Mouse (Mus musculus): ENCODE measurements around the gene Fam43b. TPM values are rescaled to one million over a fixed set of nuclear protein-coding genes. Genes with fewer than 3 reads are reported as not detected.
A peak's percentile ranks its signal among the peaks of the same experiment; 100 is the strongest.

The Fam43b gene
- total RNA-seq, 1 experiment: 0.89 TPM

DNA sequence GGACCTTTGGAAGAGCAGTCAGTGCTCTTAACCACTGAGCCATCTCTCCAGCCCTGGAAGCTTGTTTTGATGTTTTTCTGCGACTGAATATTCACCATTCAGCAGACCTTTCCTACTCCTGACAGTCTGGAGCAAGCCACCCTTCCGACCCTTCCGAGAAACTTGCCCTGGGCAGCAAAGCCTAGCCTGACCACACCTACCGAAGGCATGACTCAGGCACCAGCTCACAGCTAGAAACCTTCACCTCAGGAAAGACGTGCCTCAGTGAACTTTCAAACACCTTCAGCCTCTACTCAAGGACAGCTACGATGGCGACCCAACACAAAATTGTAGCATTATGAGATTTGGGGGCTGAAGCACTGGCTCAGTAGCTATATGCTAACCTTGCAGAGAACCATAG, 33.4 kb downstream of the Fam43b start:
- DNase-seq (ENCODE audit: low read depth, low spot score): no peak
- in situ Hi-C loops (cut with MboI; ENCODE audit: low sequenced_read_pairs in 2 of 2, unreplicated experiment in 2 of 2): no loop called here
- Histone ChIP-seq H3K4me3 (ENCODE audit: insufficient read depth in 1 of 2, low read depth in 1 of 2, low read length in 2 of 2, poor library complexity in 1 of 2, severe bottlenecking in 1 of 2) (no peak overlapping the region), H3K9me3 (ENCODE audit: control insufficient read depth, insufficient read depth, low read depth, low read length) (no peaks in the 10 kb centered on the region), H3K4me1 (ENCODE audit: control insufficient read depth in 2 of 2, insufficient read depth in 2 of 2, low read length in 2 of 2, poor library complexity in 1 of 2) (peaks cover 0 to 15% of the 10 kb centered on the region in 2 experiments; a peak in 2 of 4 replicates), H3K9ac (ENCODE audit: insufficient read depth, low read depth, low read length, poor library complexity, severe bottlenecking) (no peak overlapping the region), H3K36me3 (ENCODE audit: control insufficient read depth, insufficient read depth, low read length, poor library complexity, severe bottlenecking) (no peaks in the 10 kb centered on the region), H3K27ac (ENCODE audit: insufficient read depth, low read depth, low read length, poor library complexity, severe bottlenecking) (no peak overlapping the region)
- TF ChIP-seq ZC3H11A (IDR thresholded peaks at IDR 0.05; ENCODE audit: borderline replicate concordance, low read depth, low read length): no peak
- no peak for TF ChIP-seq ZNF384 (IDR thresholded peaks at IDR 0.05; ENCODE audit: low read depth, low read length)
- no peak for TF ChIP-seq MAFK (IDR thresholded peaks at IDR 0.05; ENCODE audit: insufficient read depth, low read depth, low read length)
- TF ChIP-seq HCFC1 (IDR thresholded peaks at IDR 0.05; ENCODE audit: borderline replicate concordance, insufficient read depth, low read length): no peak
- no peak for TF ChIP-seq CHD2 (IDR thresholded peaks at IDR 0.05; ENCODE audit: low read depth, low read length)

DNA sequence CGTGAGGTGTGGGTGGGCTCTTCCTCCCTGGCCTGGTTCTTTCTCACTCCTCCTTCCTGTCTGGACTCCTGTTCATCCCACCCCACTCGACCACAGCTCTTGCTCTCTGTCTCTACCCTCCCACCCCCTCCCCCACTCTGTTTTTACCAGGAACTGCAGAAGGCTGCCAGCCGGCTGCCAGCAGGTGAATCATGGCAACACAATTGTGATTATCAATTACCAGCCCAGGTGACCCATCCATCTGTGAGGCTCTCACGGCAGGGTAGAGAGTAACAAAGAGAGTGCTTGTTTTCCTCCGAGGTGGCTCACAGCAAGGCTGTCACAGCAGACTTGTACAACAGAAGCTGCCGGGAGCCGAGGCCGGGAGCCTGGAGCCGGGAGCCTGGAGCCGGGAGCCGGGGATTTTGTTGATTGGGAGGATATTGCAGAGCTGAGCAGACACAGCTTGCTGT, 34.9 kb downstream of the Fam43b start:
- Histone ChIP-seq H3K27ac (ENCODE audit: insufficient read depth, low read depth, low read length, poor library complexity, severe bottlenecking) (peak overlapping the region; percentile 42), H3K4me3 (ENCODE audit: insufficient read depth in 1 of 2, low read depth in 1 of 2, low read length in 2 of 2, poor library complexity in 1 of 2, severe bottlenecking in 1 of 2) (peak overlapping the region; percentile 11 to 21; a peak in 2 of 4 replicates), H3K9me3 (ENCODE audit: control insufficient read depth, insufficient read depth, low read depth, low read length) (no peaks in the 10 kb centered on the region), H3K4me1 (ENCODE audit: control insufficient read depth in 2 of 2, insufficient read depth in 2 of 2, low read length in 2 of 2, poor library complexity in 1 of 2) (peaks cover 0 to 15% of the 10 kb centered on the region in 2 experiments; a peak in 2 of 4 replicates), H3K9ac (ENCODE audit: insufficient read depth, low read depth, low read length, poor library complexity, severe bottlenecking) (peak overlapping the region; percentile 18; the same call in 1 of the 2 replicates), H3K36me3 (ENCODE audit: control insufficient read depth, insufficient read depth, low read length, poor library complexity, severe bottlenecking) (no peaks in the 10 kb centered on the region)
- TF ChIP-seq HCFC1 (IDR thresholded peaks at IDR 0.05; ENCODE audit: borderline replicate concordance, insufficient read depth, low read length): no peak
- no peak for TF ChIP-seq CHD2 (IDR thresholded peaks at IDR 0.05; ENCODE audit: low read depth, low read length)
- no peak for TF ChIP-seq MAFK (IDR thresholded peaks at IDR 0.05; ENCODE audit: insufficient read depth, low read depth, low read length)
- TF ChIP-seq ZC3H11A (IDR thresholded peaks at IDR 0.05; ENCODE audit: borderline replicate concordance, low read depth, low read length): no peak
- no peak for TF ChIP-seq ZNF384 (IDR thresholded peaks at IDR 0.05; ENCODE audit: low read depth, low read length)
- in situ Hi-C loops (cut with MboI; ENCODE audit: low sequenced_read_pairs in 2 of 2, unreplicated experiment in 2 of 2): no loop called here
- DNase-seq (ENCODE audit: low read depth, low spot score): no peak

DNA sequence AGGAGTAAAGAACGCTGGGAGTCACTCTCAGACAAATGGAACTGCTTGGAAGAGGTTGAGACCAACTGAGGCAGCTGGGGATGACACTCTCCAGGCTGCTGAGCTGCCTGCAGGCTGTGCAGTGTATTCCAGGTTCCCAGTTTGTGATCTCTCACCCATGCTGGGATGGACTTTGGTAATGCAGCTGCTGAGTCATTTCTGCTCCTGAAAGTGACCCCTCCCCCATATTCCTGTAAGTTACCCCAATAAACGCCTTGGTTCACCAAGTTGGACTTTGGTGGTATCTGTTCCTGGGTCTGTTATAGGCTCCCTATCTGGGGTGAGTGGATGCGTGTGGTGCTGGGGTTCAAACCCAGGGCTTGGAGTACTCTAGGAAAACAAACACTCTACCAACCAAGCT, 38.2 kb downstream of the Fam43b start:
- DNase-seq (ENCODE audit: low read depth, low spot score): no peak
- Histone ChIP-seq H3K9ac (ENCODE audit: insufficient read depth, low read depth, low read length, poor library complexity, severe bottlenecking) (no peak overlapping the region), H3K36me3 (ENCODE audit: control insufficient read depth, insufficient read depth, low read length, poor library complexity, severe bottlenecking) (no peaks in the 10 kb centered on the region), H3K9me3 (ENCODE audit: control insufficient read depth, insufficient read depth, low read depth, low read length) (no peaks in the 10 kb centered on the region), H3K4me3 (ENCODE audit: insufficient read depth in 1 of 2, low read depth in 1 of 2, low read length in 2 of 2, poor library complexity in 1 of 2, severe bottlenecking in 1 of 2) (no peak overlapping the region), H3K27ac (ENCODE audit: insufficient read depth, low read depth, low read length, poor library complexity, severe bottlenecking) (no peak overlapping the region), H3K4me1 (ENCODE audit: control insufficient read depth in 2 of 2, insufficient read depth in 2 of 2, low read length in 2 of 2, poor library complexity in 1 of 2) (peaks cover 0 to 11% of the 10 kb centered on the region in 2 experiments; a peak in 2 of 4 replicates)
- in situ Hi-C loops (cut with MboI; ENCODE audit: low sequenced_read_pairs in 2 of 2, unreplicated experiment in 2 of 2): no loop called here
- no peak for TF ChIP-seq CHD2 (IDR thresholded peaks at IDR 0.05; ENCODE audit: low read depth, low read length)
- no peak for TF ChIP-seq ZNF384 (IDR thresholded peaks at IDR 0.05; ENCODE audit: low read depth, low read length)
- no peak for TF ChIP-seq ZC3H11A (IDR thresholded peaks at IDR 0.05; ENCODE audit: borderline replicate concordance, low read depth, low read length)
- no peak for TF ChIP-seq MAFK (IDR thresholded peaks at IDR 0.05; ENCODE audit: insufficient read depth, low read depth, low read length)
- no peak for TF ChIP-seq HCFC1 (IDR thresholded peaks at IDR 0.05; ENCODE audit: borderline replicate concordance, insufficient read depth, low read length)

DNA sequence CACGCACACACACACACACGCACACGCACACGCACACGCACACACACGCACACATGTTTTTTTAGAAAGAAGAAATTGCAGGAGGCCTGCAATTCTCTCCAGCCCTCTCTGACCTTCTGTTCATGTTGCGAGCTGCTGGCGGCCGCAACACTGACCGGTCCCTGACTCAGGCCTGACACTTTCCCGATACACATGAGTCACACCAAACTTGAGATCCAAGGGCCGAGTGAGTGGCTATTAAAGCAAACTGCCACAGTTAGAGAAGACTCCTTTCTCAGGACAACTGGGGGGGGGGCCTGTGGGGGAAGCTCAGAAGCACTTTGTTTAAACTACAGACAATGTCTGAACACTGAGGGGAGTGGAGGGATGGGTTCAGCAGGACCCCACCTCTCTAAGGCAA, 39.8 kb downstream of the Fam43b start:
- TF ChIP-seq HCFC1 (IDR thresholded peaks at IDR 0.05; ENCODE audit: borderline replicate concordance, insufficient read depth, low read length): no peak
- no peak for TF ChIP-seq MAFK (IDR thresholded peaks at IDR 0.05; ENCODE audit: insufficient read depth, low read depth, low read length)
- TF ChIP-seq ZC3H11A (IDR thresholded peaks at IDR 0.05; ENCODE audit: borderline replicate concordance, low read depth, low read length): no peak
- no peak for TF ChIP-seq ZNF384 (IDR thresholded peaks at IDR 0.05; ENCODE audit: low read depth, low read length)
- TF ChIP-seq CHD2 (IDR thresholded peaks at IDR 0.05; ENCODE audit: low read depth, low read length): no peak

More for the DNA sequence above, 39.8 kb downstream of the Fam43b start:
- Histone ChIP-seq H3K4me1 (ENCODE audit: control insufficient read depth in 2 of 2, insufficient read depth in 2 of 2, low read length in 2 of 2, poor library complexity in 1 of 2) (peaks cover 0 to 5% of the 10 kb centered on the region in 2 experiments; a peak in 1 of 4 replicates), H3K9ac (ENCODE audit: insufficient read depth, low read depth, low read length, poor library complexity, severe bottlenecking) (no peak overlapping the region), H3K27ac (ENCODE audit: insufficient read depth, low read depth, low read length, poor library complexity, severe bottlenecking) (no peak overlapping the region), H3K9me3 (ENCODE audit: control insufficient read depth, insufficient read depth, low read depth, low read length) (no peaks in the 10 kb centered on the region), H3K36me3 (ENCODE audit: control insufficient read depth, insufficient read depth, low read length, poor library complexity, severe bottlenecking) (no peaks in the 10 kb centered on the region), H3K4me3 (ENCODE audit: insufficient read depth in 1 of 2, low read depth in 1 of 2, low read length in 2 of 2, poor library complexity in 1 of 2, severe bottlenecking in 1 of 2) (no peak overlapping the region)
- no peak for DNase-seq (ENCODE audit: low read depth, low spot score)
- in situ Hi-C loops (cut with MboI; ENCODE audit: low sequenced_read_pairs in 2 of 2, unreplicated experiment in 2 of 2): no loop called here
